Mouse (Mus musculus) heart, embryonic 11.5 days (tissue): Measurements from ENCODE around the gene Pex11a. TPM values are rescaled to one million over a fixed set of nuclear protein-coding genes. Genes with fewer than 3 reads are reported as not detected.

Experiments used
- ATAC-seq: fragments of 200-750 bp; cut with Nextera tagmentation; replicated peaks from 2 replicates; pipeline ENCODE4 v1.8.0; 2017; ENCODE audit warnings: moderate library complexity; ENCODE audit not compliant: insufficient number of reproducible peaks, low FRiP score, low TSS enrichment
- H3K27ac ChIP-seq: fragments of 300-500 bp; sonication (generic); 2 replicates; pipeline ENCODE4 v1.5.1; 2014; ENCODE audit warnings: mild to moderate bottlenecking, low read depth, low read length
- H3K27me3 ChIP-seq: fragments of 300-500 bp; sonication (generic); 2 replicates; pipeline ENCODE4 v1.6.1; 2014; ENCODE audit warnings: mild to moderate bottlenecking, low read length, mixed read lengths; ENCODE audit not compliant: control insufficient read depth, insufficient read depth
- H3K36me3 ChIP-seq: fragments of 300-500 bp; sonication (generic); 2 replicates; pipeline ENCODE4 v1.6.1; 2014; ENCODE audit warnings: mild to moderate bottlenecking, low read length, moderate library complexity, mixed read lengths; ENCODE audit not compliant: control insufficient read depth, insufficient read depth
- H3K4me1 ChIP-seq: fragments of 300-500 bp; sonication (generic); 2 replicates; pipeline ENCODE4 v1.6.1; 2014; ENCODE audit warnings: low read length; ENCODE audit not compliant: control insufficient read depth, insufficient read depth
- H3K4me2 ChIP-seq: fragments of 300-500 bp; sonication (generic); 2 replicates; pipeline ENCODE4 v1.6.1; 2014; ENCODE audit warnings: mild to moderate bottlenecking, moderate library complexity
- H3K4me3 ChIP-seq: fragments of 300-500 bp; sonication (generic); 2 replicates; pipeline ENCODE4 v1.5.1; 2014; ENCODE audit warnings: low read depth, low read length
- H3K9ac ChIP-seq: fragments of 300-500 bp; sonication (generic); 2 replicates; pipeline ENCODE4 v1.6.1; 2014; ENCODE audit warnings: mild to moderate bottlenecking, low read depth, low read length, moderate library complexity
- H3K9me3 ChIP-seq: fragments of 300-500 bp; sonication (generic); replicated peaks from 2 replicates; pipeline ENCODE4 v1.6.1; 2016; ENCODE audit warnings: low read length; ENCODE audit not compliant: control insufficient read depth
- whole genome bisulfite sequencing: fragments of 180-500 bp; shearing (Covaris S2); extraction: QIAGEN DNeasy Blood & Tissue Kit; methylation state at CpG from one replicate; pipeline ENCODE4 v1.1.7; 2014; ENCODE audit not compliant: insufficient replicate concordance; 5-methylcytosine and 5-hydroxymethylcytosine counted together
- polyA plus RNA-seq: library from polyadenylated mRNA; unstranded; fragments of >200 nt; fragmentation: Nextera tagmentation; extraction: Ambion mirVana; gene quantifications from 2 replicates; pipeline ENCODE4 v1.2.1, GENCODE M21; 2014

The Pex11a gene
- polyA plus RNA-seq, 1 experiment from 2014 or later = 7.0 TPM

GRCm38 (mm10) chr7:79705210-79705609, 37.7 kb downstream of the Pex11a start:
- H3K36me3 ChIP-seq = peaks cover 8% of the 10 kb centered on the region; the same call in 1 of the 2 replicates

GRCm38 (mm10) chr7:79702755-79703154, 40.2 kb downstream of the Pex11a start:
- H3K9ac ChIP-seq = no peak overlapping the region
- no peaks in the 10 kb centered on the region for H3K9me3 ChIP-seq
- WGBS = 49% methylated on average over 16 of the region's 16 CpGs
- no peak for ATAC-seq
- 0 out of 2 replicates have a peak, but pooled peaks cover 2% of the 10 kb centered on the region for H3K27me3 ChIP-seq
- peaks cover 6% of the 10 kb centered on the region; the same call in 1 of the 2 replicates for H3K4me1 ChIP-seq
- H3K4me3 ChIP-seq = no peak overlapping the region
- H3K4me2 ChIP-seq = 0 out of 2 replicates have a peak overlapping the region, but pooled peaks have one; percentile 20
- no peak overlapping the region for H3K27ac ChIP-seq
- H3K36me3 ChIP-seq = peaks cover 15% of the 10 kb centered on the region; the same call in 1 of the 2 replicates

More at GRCm38 (mm10) chr7:79705210-79705609, 37.7 kb downstream of the Pex11a start:
- H3K27me3 ChIP-seq = peaks cover 17% of the 10 kb centered on the region; the same call in 1 of the 2 replicates
- no peaks in the 10 kb centered on the region for H3K9me3 ChIP-seq
- no peak overlapping the region for H3K4me3 ChIP-seq
- no peak overlapping the region for H3K4me2 ChIP-seq
- peaks cover 6% of the 10 kb centered on the region; the same call in 1 of the 2 replicates for H3K4me1 ChIP-seq
- no peak overlapping the region for H3K27ac ChIP-seq
- 60% methylated on average over 5 of the region's 5 CpGs for WGBS
- ATAC-seq = no peak
- H3K9ac ChIP-seq = no peak overlapping the region

- H3K4me1 ChIP-seq = no peaks in the 10 kb centered on the region
- ATAC-seq = no peak
- no peak overlapping the region for H3K4me3 ChIP-seq
- H3K9me3 ChIP-seq = no peaks in the 10 kb centered on the region
- WGBS = 87% methylated on average over 8 of the region's 8 CpGs
- H3K9ac ChIP-seq = no peak overlapping the region
- H3K4me2 ChIP-seq = no peak overlapping the region
- no peak overlapping the region for H3K27ac ChIP-seq
- peaks cover 46% of the 10 kb centered on the region for H3K36me3 ChIP-seq
- H3K27me3 ChIP-seq = no peaks in the 10 kb centered on the region
Observed at GRCm38 (mm10) chr7:79696495-79696894, 46.4 kb downstream of the Pex11a start.

Other genes starting within 250 kb of the Pex11a start
- gene Rhcg, start 125.5 kb downstream of the Pex11a start, polyA plus RNA-seq = not detected in 2 replicates
- gene Ticrr, start 82.9 kb downstream of the Pex11a start, polyA plus RNA-seq = 7.1 and 9.8 TPM in 2 replicates
- 1.9 and 2.3 TPM in 2 replicates for gene Kif7, start 27.4 kb downstream of the Pex11a start, polyA plus RNA-seq
- gene Plin1, start 10.2 kb downstream of the Pex11a start, polyA plus RNA-seq = not detected in 2 replicates
- gene Wdr93, start within 50 bp of the Pex11a start, polyA plus RNA-seq = 6.2 and 6.6 TPM in 2 replicates
- 0.17 TPM in 1 of 2 replicates, not detected in the other for gene Mesp1, start 50.7 kb upstream of the Pex11a start, polyA plus RNA-seq
- 0.48 and 0.67 TPM in 2 replicates for gene Mesp2, start 67.6 kb upstream of the Pex11a start, polyA plus RNA-seq
- 7.7 and 9.9 TPM in 2 replicates for gene Anpep, start 117.9 kb upstream of the Pex11a start, polyA plus RNA-seq
- gene Ap3s2, start 177.5 kb upstream of the Pex11a start, polyA plus RNA-seq = 36.3 and 41.2 TPM in 2 replicates
- gene Arpin, start 192.2 kb upstream of the Pex11a start, polyA plus RNA-seq = 27.0 and 27.8 TPM in 2 replicates